Mouse (Mus musculus) megakaryocyte, embryonic 14.5 days (primary cell): ENCODE measurements around the gene Ankrd33.

Experiments used
- FLI1 ChIP-seq: IDR thresholded peaks from 2 replicates; pipeline ENCODE4 v1.6.1; 2012; ENCODE audit warnings: low read length, inconsistent platforms, mixed read lengths
- GATA1 ChIP-seq: IDR thresholded peaks from 3 replicates; pipeline ENCODE4 v1.6.1; 2012; ENCODE audit warnings: mixed read lengths, low read length, inconsistent platforms, borderline replicate concordance

DNA sequence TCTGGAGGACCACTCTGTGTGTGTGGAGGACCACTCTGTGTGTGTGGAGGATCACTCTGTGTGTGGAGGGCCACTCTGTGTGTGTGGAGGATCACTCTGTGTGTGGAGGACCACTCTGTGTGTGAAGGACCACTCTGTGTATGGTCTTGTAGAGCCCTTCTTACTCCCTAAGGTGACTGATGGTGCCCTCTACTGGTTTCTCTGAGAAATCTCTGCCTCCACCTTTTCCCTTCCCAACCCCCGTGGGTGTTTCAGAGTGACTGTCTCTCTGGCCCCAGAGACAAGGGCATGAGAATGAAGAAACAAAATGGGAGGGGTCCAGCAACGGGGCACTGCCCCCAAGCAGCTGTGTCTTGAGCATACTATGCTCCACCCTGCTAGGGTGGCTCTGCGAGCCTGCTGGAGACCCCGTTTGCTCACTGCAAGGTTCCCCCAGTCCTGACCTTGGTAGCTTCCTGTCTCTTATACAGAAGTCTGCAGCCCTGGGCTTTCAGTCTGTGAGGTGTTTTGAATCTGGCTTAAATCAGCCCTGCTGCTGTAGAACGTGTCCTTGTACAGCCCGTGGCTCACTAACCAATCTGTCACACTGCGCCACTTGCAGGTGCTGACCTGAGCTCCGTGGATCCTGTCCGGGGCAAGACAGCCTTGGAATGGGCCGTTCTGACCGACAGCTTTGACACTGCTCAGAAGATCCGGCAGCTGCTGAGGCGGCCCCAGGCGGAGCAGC lies 3.0 kb downstream of the Ankrd33 start:
- TF ChIP-seq FLI1 = no peak
- no peak for TF ChIP-seq GATA1
